Mouse (Mus musculus): ENCODE measurements around the gene Glg1.

- no peak for TF ChIP-seq POLR2A (IDR thresholded peaks at IDR 0.05; ENCODE audit: borderline replicate concordance, low read depth, low read length)
- TF ChIP-seq CTCF (IDR thresholded peaks at IDR 0.05; ENCODE audit: low read depth, low read length), result no peak
These were observed 31.6 kb upstream of the Glg1 start for GRCm38 (mm10) chr8:111290586-111290985.

Measured in bone marrow macrophage, adult 2 months (primary cell).